Mouse (Mus musculus) ovary, adult 2 months (tissue): ENCODE data around the gene Nlrp1a. TPM values are rescaled to one million over a fixed set of nuclear protein-coding genes. Genes with fewer than 3 reads are reported as not detected.

Experiments
- polyA plus RNA-seq: library from polyadenylated mRNA; depleted of rRNA; stranded (reverse); fragments of >200 nt; gene quantifications from 2 replicates; pipeline ENCODE4 v1.2.3, GENCODE M21; 2012; rRNA removed

Gene Nlrp1a
- polyA plus RNA-seq = 0.05 TPM in 2 replicates

GRCm38 (mm10) chr11:71144661-71145060 lies at the start of gene Nlrp1a:
Gene Nlrp1a, minus strand, starts transcription at chr11:71144704.

Other genes starting within 250 kb of the Nlrp1a start
- gene Nup88, start 174.7 kb downstream of the Nlrp1a start, polyA plus RNA-seq = 24.5 and 25.8 TPM in 2 replicates
- gene Rpain, start 174.5 kb downstream of the Nlrp1a start, polyA plus RNA-seq = 23.5 and 27.8 TPM in 2 replicates
- gene C1qbp, start 161.7 kb downstream of the Nlrp1a start, polyA plus RNA-seq = 270 and 676 TPM in 2 replicates
- 37.5 TPM in 2 replicates for gene Dhx33, start 140.3 kb downstream of the Nlrp1a start, polyA plus RNA-seq
- gene Mis12, start 125.1 kb downstream of the Nlrp1a start, polyA plus RNA-seq = 2.0 and 2.9 TPM in 2 replicates
- 4.6 and 5.7 TPM in 2 replicates for gene Derl2, start 124.9 kb downstream of the Nlrp1a start, polyA plus RNA-seq
- gene 6330403K07Rik, start 111.2 kb downstream of the Nlrp1a start, polyA plus RNA-seq = 3.8 and 4.0 TPM in 2 replicates
- gene Nlrp1b, start 86.0 kb upstream of the Nlrp1a start, polyA plus RNA-seq = 0.09 and 0.15 TPM in 2 replicates